Mouse (Mus musculus) G1E (cell line): Measurements from ENCODE around the gene Trim71. TPM values are rescaled to one million over a fixed set of nuclear protein-coding genes. Genes with fewer than 3 reads are reported as not detected.

Experiments used
- ATAC-seq: 2 replicates; pipeline ENCODE4 v1.8.0; 2016; ENCODE audit warnings: mild to moderate bottlenecking; ENCODE audit not compliant: insufficient number of reproducible peaks, poor library complexity, low FRiP score, severe bottlenecking; ENCODE audit errors: extremely low read depth
- DNase-seq: peaks from one replicate; pipeline ENCODE4 v3.0.0; 2012; ENCODE audit warnings: low spot score
- H3K27me3 ChIP-seq: 2 replicates; pipeline ENCODE4 v1.6.1; 2012; ENCODE audit warnings: mild to moderate bottlenecking, low read length, inconsistent platforms; ENCODE audit not compliant: insufficient read depth
- H3K36me3 ChIP-seq: replicated peaks from 2 replicates; pipeline ENCODE3; 2012; ENCODE audit warnings: mild to moderate bottlenecking, inconsistent platforms
- H3K4me1 ChIP-seq: 2 replicates; pipeline ENCODE4 v1.6.1; 2012; ENCODE audit warnings: low read depth, low read length, inconsistent platforms, mixed read lengths; ENCODE audit not compliant: insufficient read depth
- H3K4me3 ChIP-seq: 2 replicates; pipeline ENCODE4 v1.5.1; 2012; ENCODE audit warnings: low read depth, mild to moderate bottlenecking, inconsistent platforms, low read length, moderate library complexity, mixed read lengths
- H3K9me3 ChIP-seq: replicated peaks from 2 replicates; pipeline ENCODE4 v1.6.1; 2012; ENCODE audit warnings: inconsistent platforms
- CTCF ChIP-seq: IDR thresholded peaks from 2 replicates; pipeline ENCODE4 v1.5.1; 2012; ENCODE audit warnings: low read depth, low read length, inconsistent platforms, mixed read lengths
- GATA1 ChIP-seq: IDR thresholded peaks from 2 replicates; pipeline ENCODE4 v1.6.1; 2012; ENCODE audit warnings: borderline replicate concordance, low read length, inconsistent platforms, mixed read lengths
- GATA2 ChIP-seq: IDR thresholded peaks from 2 replicates; pipeline ENCODE4 v1.6.1; 2012; ENCODE audit warnings: low read depth, low read length, inconsistent platforms, borderline replicate concordance
- POLR2AphosphoS5 ChIP-seq: IDR thresholded peaks from 2 replicates; pipeline ENCODE4 v1.6.1; 2012; ENCODE audit warnings: low read depth, low read length, inconsistent platforms; ENCODE audit not compliant: insufficient replicate concordance
- TAL1 ChIP-seq: conservative IDR thresholded peaks from 2 replicates; pipeline ENCODE4 v1.6.1; 2012; ENCODE audit warnings: low read depth, low read length, inconsistent platforms, mixed read lengths
- polyA plus RNA-seq: library from polyadenylated mRNA; stranded (reverse); fragments of >175 nt; gene quantifications from 2 replicates; pipeline ENCODE4 v1.2.3, GENCODE M21; 2012
- total RNA-seq, 2 experiments: library from RNA; stranded (forward) in 1 of 2; stranded (reverse) in 1 of 2; fragments of 200-1000 nt in 1 of 2; fragments of >200 nt in 1 of 2; fragmentation: Nextera tagmentation in 1 of 2; gene quantifications; 2 replicates each; pipeline ENCODE4 v1.2.3; 2014 to 2017

Gene Trim71
- total and polyA plus RNA-seq, 3 experiments: 0.11 TPM; not detected in 2

DNA sequence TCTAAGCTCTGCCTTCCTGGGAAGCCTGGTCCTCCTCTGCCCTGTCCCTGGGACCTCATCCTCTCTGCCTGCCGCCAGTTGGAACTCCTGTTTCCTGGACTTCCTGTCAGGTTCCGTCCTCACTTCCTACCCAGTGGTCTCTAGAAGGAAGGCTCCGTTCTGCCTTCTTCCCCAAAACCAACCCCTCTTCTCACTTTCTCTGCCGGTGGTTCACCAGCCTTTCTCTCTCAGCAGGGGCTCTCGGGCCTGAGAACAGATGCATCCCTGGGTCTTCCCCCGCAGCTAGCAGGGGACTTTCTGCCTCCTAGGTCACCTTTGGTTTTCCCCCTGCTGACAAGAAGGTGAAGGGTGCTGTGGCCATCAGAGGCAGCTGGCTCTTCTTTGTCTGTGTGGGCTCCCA, 98.7 kb downstream of the Trim71 start:
- DNase-seq (no peak), ATAC-seq (no peak)
- TF ChIP-seq GATA2: no peak
- no peak for TF ChIP-seq CTCF
- no peak for TF ChIP-seq GATA1
- TF ChIP-seq POLR2AphosphoS5: no peak
- no peak for TF ChIP-seq TAL1
- H3K4me1 ChIP-seq: no peaks in the 10 kb centered on the region
- no peaks in the 10 kb centered on the region for H3K27me3 ChIP-seq
- H3K9me3 ChIP-seq: no peaks in the 10 kb centered on the region
- no peak overlapping the region for H3K4me3 ChIP-seq
- peaks cover 35% of the 10 kb centered on the region for H3K36me3 ChIP-seq

DNA sequence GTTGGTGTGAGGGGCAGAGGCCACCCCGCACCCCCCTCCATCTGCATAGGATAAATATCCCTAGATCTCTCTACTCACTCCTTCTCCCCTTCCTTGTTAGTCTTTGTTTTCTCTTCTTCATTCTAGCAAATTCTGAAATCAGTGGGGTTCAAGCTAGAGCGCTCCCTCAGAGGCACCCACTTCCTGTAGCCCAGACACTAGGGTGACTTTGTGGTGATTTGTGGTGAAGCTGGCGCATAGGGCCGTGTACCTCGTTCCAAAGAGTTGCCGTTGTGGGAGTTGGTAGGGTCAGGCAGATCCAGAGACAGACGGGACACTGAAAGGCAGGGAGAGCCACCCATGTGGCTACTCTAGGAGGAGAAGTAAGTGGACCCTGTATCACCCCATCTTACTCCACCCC, 101.6 kb downstream of the Trim71 start:
- no peak for TF ChIP-seq GATA1
- no peak for TF ChIP-seq TAL1
- no peak for TF ChIP-seq POLR2AphosphoS5
- TF ChIP-seq GATA2: no peak
- no peak for TF ChIP-seq CTCF
- no peak overlapping the region for H3K4me3 ChIP-seq
- H3K4me1 ChIP-seq: no peaks in the 10 kb centered on the region
- ATAC-seq (no peak), DNase-seq (no peak)
- H3K36me3 ChIP-seq: peaks cover 39% of the 10 kb centered on the region
- H3K9me3 ChIP-seq: no peaks in the 10 kb centered on the region
- H3K27me3 ChIP-seq: no peaks in the 10 kb centered on the region

DNA sequence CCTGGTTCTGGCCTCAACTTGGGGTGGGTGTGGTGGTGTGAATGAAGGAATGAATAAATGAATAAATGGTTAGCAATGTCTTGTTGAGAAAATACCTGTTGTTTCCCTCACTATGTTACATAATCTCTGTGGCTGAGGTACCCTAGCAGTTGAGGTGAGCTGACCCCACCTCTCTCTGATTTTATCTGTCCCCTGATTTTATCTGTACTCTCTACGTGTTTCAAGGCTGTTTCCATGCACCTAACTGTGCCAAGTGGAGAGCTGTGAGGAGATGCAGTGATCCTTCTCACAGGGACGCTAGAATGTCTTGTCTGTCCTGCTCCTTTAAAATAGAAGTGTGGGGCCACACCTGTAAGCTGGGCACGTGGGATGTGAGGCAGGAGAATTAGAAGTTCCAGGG, 105.7 kb downstream of the Trim71 start:
- no peaks in the 10 kb centered on the region for H3K27me3 ChIP-seq
- peaks cover 26% of the 10 kb centered on the region for H3K36me3 ChIP-seq
- H3K4me3 ChIP-seq: no peak overlapping the region
- DNase-seq (no peak), ATAC-seq (no peak)
- H3K9me3 ChIP-seq: no peaks in the 10 kb centered on the region
- no peaks in the 10 kb centered on the region for H3K4me1 ChIP-seq
- TF ChIP-seq TAL1: no peak
- no peak for TF ChIP-seq GATA2
- TF ChIP-seq GATA1: no peak
- TF ChIP-seq CTCF: no peak
- TF ChIP-seq POLR2AphosphoS5: no peak

Other genes starting within 250 kb of the Trim71 start
- gene Bcl2a1c, start 234.2 kb downstream of the Trim71 start, total RNA-seq (2014; fragmentation: Nextera tagmentation): not detected in 2 replicates
- not detected in 2 replicates for gene Bcl2a1c, start 234.2 kb downstream of the Trim71 start, total RNA-seq (2017)
- not detected in 2 replicates for gene Bcl2a1c, start 234.2 kb downstream of the Trim71 start, polyA plus RNA-seq
- gene Crtap, start 173.7 kb downstream of the Trim71 start, total RNA-seq (2014; fragmentation: Nextera tagmentation): 14.9 and 17.9 TPM in 2 replicates
- gene Crtap, start 173.7 kb downstream of the Trim71 start, total RNA-seq (2017): 11.0 and 12.6 TPM in 2 replicates
- 5.5 and 7.6 TPM in 2 replicates for gene Crtap, start 173.7 kb downstream of the Trim71 start, polyA plus RNA-seq
- gene Glb1, start 163.3 kb downstream of the Trim71 start, total RNA-seq (2014; fragmentation: Nextera tagmentation): 18.8 and 26.6 TPM in 2 replicates
- gene Glb1, start 163.3 kb downstream of the Trim71 start, total RNA-seq (2017): 21.0 and 21.9 TPM in 2 replicates
- gene Glb1, start 163.3 kb downstream of the Trim71 start, polyA plus RNA-seq: 5.4 and 7.6 TPM in 2 replicates
- gene Tmppe, start 163.3 kb downstream of the Trim71 start, total RNA-seq (2014; fragmentation: Nextera tagmentation): 4.6 and 6.2 TPM in 2 replicates
- 7.7 and 9.8 TPM in 2 replicates for gene Tmppe, start 163.3 kb downstream of the Trim71 start, total RNA-seq (2017)
- gene Tmppe, start 163.3 kb downstream of the Trim71 start, polyA plus RNA-seq: 3.5 and 4.6 TPM in 2 replicates
- not detected in 2 replicates for gene Ccr4, start 59.5 kb downstream of the Trim71 start, total RNA-seq (2014; fragmentation: Nextera tagmentation)
- gene Ccr4, start 59.5 kb downstream of the Trim71 start, total RNA-seq (2017): not detected in 2 replicates
- gene Ccr4, start 59.5 kb downstream of the Trim71 start, polyA plus RNA-seq: not detected in 2 replicates
- gene C130032M10Rik, start 48.7 kb downstream of the Trim71 start, total RNA-seq (2014; fragmentation: Nextera tagmentation): not detected in 2 replicates
- gene C130032M10Rik, start 48.7 kb downstream of the Trim71 start, total RNA-seq (2017): not detected in 2 replicates
- not detected in 2 replicates for gene C130032M10Rik, start 48.7 kb downstream of the Trim71 start, polyA plus RNA-seq
- 32.2 and 40.4 TPM in 2 replicates for gene Cnot10, start 75.8 kb upstream of the Trim71 start, total RNA-seq (2014; fragmentation: Nextera tagmentation)
- 45.0 and 45.8 TPM in 2 replicates for gene Cnot10, start 75.8 kb upstream of the Trim71 start, total RNA-seq (2017)
- 21.1 and 21.2 TPM in 2 replicates for gene Cnot10, start 75.8 kb upstream of the Trim71 start, polyA plus RNA-seq
- gene Dync1li1, start 124.4 kb upstream of the Trim71 start, total RNA-seq (2014; fragmentation: Nextera tagmentation): 30.0 and 34.8 TPM in 2 replicates
- gene Dync1li1, start 124.4 kb upstream of the Trim71 start, total RNA-seq (2017): 52.6 and 57.2 TPM in 2 replicates
- gene Dync1li1, start 124.4 kb upstream of the Trim71 start, polyA plus RNA-seq: 19.6 and 21.2 TPM in 2 replicates
- 20.9 and 23.9 TPM in 2 replicates for gene Cmtm6, start 166.7 kb upstream of the Trim71 start, total RNA-seq (2014; fragmentation: Nextera tagmentation)
- gene Cmtm6, start 166.7 kb upstream of the Trim71 start, total RNA-seq (2017): 41.4 and 42.5 TPM in 2 replicates
- 7.5 and 8.7 TPM in 2 replicates for gene Cmtm6, start 166.7 kb upstream of the Trim71 start, polyA plus RNA-seq
- gene Cmtm7, start 217.5 kb upstream of the Trim71 start, total RNA-seq (2014; fragmentation: Nextera tagmentation): 68.7 and 76.1 TPM in 2 replicates
- 233 and 329 TPM in 2 replicates for gene Cmtm7, start 217.5 kb upstream of the Trim71 start, total RNA-seq (2017)
- gene Cmtm7, start 217.5 kb upstream of the Trim71 start, polyA plus RNA-seq: 196 and 229 TPM in 2 replicates